Mouse (Mus musculus): ENCODE results near the gene Ston1.

The Ston1 gene

GRCm38 (mm10) chr17:88597222-88598055 lies at the start of gene Ston1:
TSS of gene Ston1 (plus strand) at chr17:88597684.
- in situ Hi-C loops (cut with MboI) = no loop called here

GRCm38 (mm10) chr17:88549411-88550191 lies 47.9 kb upstream of the Ston1 start:
- in situ Hi-C loops (cut with MboI) = no loop called here

GRCm38 (mm10) chr17:88550351-88550750 lies 47.1 kb upstream of the Ston1 start:
- in situ Hi-C loops (cut with MboI) = no loop called here

- in situ Hi-C loops (cut with MboI) = no loop called here
Measured at GRCm38 (mm10) chr17:88550981-88551940, 46.2 kb upstream of the Ston1 start.

- in situ Hi-C loops (cut with MboI) = no loop called here
Measured at GRCm38 (mm10) chr17:88552556-88552955, 44.9 kb upstream of the Ston1 start.

- in situ Hi-C loops (cut with MboI) = no loop called here
Measured at GRCm38 (mm10) chr17:88553001-88553449, 44.5 kb upstream of the Ston1 start.

GRCm38 (mm10) chr17:88553473-88554087 lies 43.9 kb upstream of the Ston1 start:
- in situ Hi-C loops (cut with MboI) = no loop called here

GRCm38 (mm10) chr17:88556176-88556575 lies 41.3 kb upstream of the Ston1 start:
- in situ Hi-C loops (cut with MboI) = no loop called here

- in situ Hi-C loops (cut with MboI) = no loop called here
Measured at GRCm38 (mm10) chr17:88556688-88557087, 40.8 kb upstream of the Ston1 start.

GRCm38 (mm10) chr17:88558168-88558842 lies 39.2 kb upstream of the Ston1 start:
- in situ Hi-C loops (cut with MboI) = no loop called here

GRCm38 (mm10) chr17:88563611-88564010 lies 33.9 kb upstream of the Ston1 start:
- in situ Hi-C loops (cut with MboI) = no loop called here

- in situ Hi-C loops (cut with MboI) = no loop called here
Measured at GRCm38 (mm10) chr17:88569807-88570540, 27.5 kb upstream of the Ston1 start.

- in situ Hi-C loops (cut with MboI) = no loop called here
Measured at GRCm38 (mm10) chr17:88570784-88571183, 26.7 kb upstream of the Ston1 start.

- in situ Hi-C loops (cut with MboI) = no loop called here
Measured at GRCm38 (mm10) chr17:88574811-88575210, 22.7 kb upstream of the Ston1 start.

- in situ Hi-C loops (cut with MboI) = no loop called here
Measured at GRCm38 (mm10) chr17:88578522-88579242, 18.8 kb upstream of the Ston1 start.

GRCm38 (mm10) chr17:88580556-88580955 lies 16.9 kb upstream of the Ston1 start:
- in situ Hi-C loops (cut with MboI) = no loop called here

- in situ Hi-C loops (cut with MboI) = no loop called here
Measured at GRCm38 (mm10) chr17:88581511-88582021, 15.9 kb upstream of the Ston1 start.

- in situ Hi-C loops (cut with MboI) = no loop called here
Measured at GRCm38 (mm10) chr17:88582999-88583398, 14.5 kb upstream of the Ston1 start.

- in situ Hi-C loops (cut with MboI) = no loop called here
Measured at GRCm38 (mm10) chr17:88583411-88583810, 14.1 kb upstream of the Ston1 start.

Data from mature B cell (primary cell).